Mouse (Mus musculus) effector memory CD4-positive, alpha-beta T cell, adult 7 months (primary cell): ENCODE results near the gene Defb46. TPM values are rescaled to one million over a fixed set of nuclear protein-coding genes. Genes with fewer than 3 reads are reported as not detected.

Experiments used
- polyA plus RNA-seq: library from polyadenylated mRNA; unstranded; fragments of 100-300 nt; shearing (Covaris generic); gene quantifications from one replicate; pipeline ENCODE4 v1.2.1, GENCODE M21; 2017

Gene Defb46
- polyA plus RNA-seq = not detected

GRCm38 (mm10) chr8:19239616-19240015 is at the start of gene Defb46:
Gene Defb46 (plus strand): TSS chr8:19239916.

GRCm38 (mm10) chr8:19225161-19225560 is 14.6 kb upstream of the Defb46 start, which contains the start of gene Defb6:
Gene Defb6 (plus strand): TSS chr8:19225478.

GRCm38 (mm10) chr8:19247280-19247679 is 7.6 kb downstream of the Defb46 start, which contains the start of gene Defb5:
Gene Defb5 (plus strand): TSS chr8:19247580.

Other genes starting within 250 kb of the Defb46 start
- not detected for gene Defb37, start 248.9 kb upstream of the Defb46 start, polyA plus RNA-seq
- gene Defb38, start 213.3 kb upstream of the Defb46 start, polyA plus RNA-seq = not detected
- not detected for gene Defb39, start 175.1 kb upstream of the Defb46 start, polyA plus RNA-seq
- not detected for gene Defb12, start 125.1 kb upstream of the Defb46 start, polyA plus RNA-seq
- gene Defb34, start 116.2 kb upstream of the Defb46 start, polyA plus RNA-seq = not detected
- gene Gm45826, start 99.1 kb upstream of the Defb46 start, polyA plus RNA-seq = not detected
- not detected for gene Defb14, start 45.6 kb upstream of the Defb46 start, polyA plus RNA-seq
- gene Defb4, start 41.2 kb upstream of the Defb46 start, polyA plus RNA-seq = not detected
- not detected for gene Defb6, start 14.4 kb upstream of the Defb46 start, polyA plus RNA-seq
- gene Defb5, start 7.7 kb downstream of the Defb46 start, polyA plus RNA-seq = not detected
- gene Defb3, start 53.4 kb downstream of the Defb46 start, polyA plus RNA-seq = not detected
- not detected for gene Defb8, start 207.7 kb downstream of the Defb46 start, polyA plus RNA-seq